ENCODE assay signal across 9 mouse cellular contexts in the genomic region with DNA sequence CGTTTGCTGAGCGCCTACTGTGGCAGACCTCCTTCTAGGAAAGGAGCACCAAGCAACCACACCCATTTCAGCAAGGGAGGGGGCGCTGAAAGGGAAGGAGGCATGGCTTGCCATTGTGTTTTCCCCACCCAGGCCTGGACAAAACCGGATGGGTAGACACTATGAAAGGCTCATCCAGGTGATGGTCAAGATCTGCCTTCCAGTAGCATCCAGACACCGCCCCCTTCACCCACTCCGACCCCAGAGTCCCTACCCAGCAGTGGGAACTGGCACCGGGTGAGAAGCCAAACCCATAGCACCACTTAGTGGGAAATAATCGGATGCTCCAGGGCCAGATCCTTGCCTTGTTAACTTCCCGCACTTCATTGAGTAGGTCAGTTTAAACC. TPM values are rescaled to one million over a fixed set of nuclear protein-coding genes. Genes with fewer than 3 reads are reported as not detected.
DNase-seq lines count a peak whose midpoint lies in the region; ATAC-seq and TF ChIP-seq lines count a peak whose summit lies in the region.
"Had no signal": no experiment of that assay in that cellular context is flagged by ENCODE, and none has a peak within 500 bp of the region (broad histone marks: within the 10 kb centered on the region; RNA-seq: fewer than 3 reads in every experiment).

No protein-coding gene starts in this region.

- WGBS in limb, embryonic 15.5 days: 59% methylated on average over 9 of the region's 9 CpGs
- 59% methylated on average over 9 of the region's 9 CpGs for WGBS in stomach, postnatal 0 days

- H3K4me3 ChIP-seq in limb, embryonic 15.5 days: peak overlapping the region; percentile 59
- no peak overlapping the region for H3K4me3 ChIP-seq in stomach, postnatal 0 days (ENCODE audit: low read depth, low read length)

- H3K9me3 ChIP-seq in limb, embryonic 15.5 days: no peaks in the 10 kb centered on the region
- H3K9me3 ChIP-seq in stomach, postnatal 0 days (ENCODE audit: control insufficient read depth, low read length): no peaks in the 10 kb centered on the region

- peaks cover 5% of the 10 kb centered on the region for H3K4me1 ChIP-seq in limb, embryonic 15.5 days
- no peaks in the 10 kb centered on the region for H3K4me1 ChIP-seq in stomach, postnatal 0 days (replicated peaks; ENCODE audit: control insufficient read depth, insufficient read depth)

- no peak for TF ChIP-seq CTCF in stomach, postnatal 0 days (IDR thresholded peaks at IDR 0.05; ENCODE audit: low read depth)

- intact Hi-C loops in left cerebral cortex, postnatal 4 days (cut with DNase I): no loop called here

- no peak for TF ChIP-seq EP300 in stomach, postnatal 0 days (optimal IDR thresholded peaks at IDR 0.05)

- no peak overlapping the region for H3K27ac ChIP-seq in limb, embryonic 15.5 days
- no peak overlapping the region for H3K27ac ChIP-seq in stomach, postnatal 0 days (replicated peaks)

- H3K27me3 ChIP-seq in limb, embryonic 15.5 days: peaks cover 5% of the 10 kb centered on the region; the same call in 1 of the 2 replicates
- no peaks in the 10 kb centered on the region for H3K27me3 ChIP-seq in stomach, postnatal 0 days (ENCODE audit: control insufficient read depth, insufficient read depth, low read length)

- peak; percentile 87 for DNase-seq in heart, adult 11 months
- no peak for DNase-seq in heart, postnatal 4 days
- DNase-seq in ovary, postnatal 36 days (ENCODE audit: low spot score): peak; percentile 9
- DNase-seq in ovary, adult 18-20 months (ENCODE audit: low spot score): no peak
- no peak for DNase-seq in stomach, postnatal 0 days (ENCODE audit: low spot score)
- no peak for DNase-seq in left cerebral cortex, postnatal 4 days

- H3K9ac ChIP-seq in limb, embryonic 15.5 days: peak overlapping the region; percentile 56; the same call in 1 of the 2 replicates
- H3K9ac ChIP-seq in stomach, postnatal 0 days (ENCODE audit: low read length): no peak overlapping the region

- peak overlapping the region; percentile 97 for H3K4me2 ChIP-seq in limb, embryonic 15.5 days
- H3K4me2 ChIP-seq in stomach, postnatal 0 days (replicated peaks; ENCODE audit: low read depth): peak overlapping the region; percentile 98

- ATAC-seq in limb, embryonic 15.5 days (ENCODE audit: insufficient number of reproducible peaks, low FRiP score, low TSS enrichment, low read depth): no peak
- peak; percentile 19; the same call in 1 of the 2 replicates for ATAC-seq in stomach, postnatal 0 days (ENCODE audit: low FRiP score, low TSS enrichment)
- ATAC-seq in erythroblast, adult 5-6 weeks (replicated peaks; ENCODE audit: low FRiP score, poor library complexity, severe bottlenecking): no peak

- H3K36me3 ChIP-seq in limb, embryonic 15.5 days: no peaks in the 10 kb centered on the region
- H3K36me3 ChIP-seq in stomach, postnatal 0 days (ENCODE audit: control insufficient read depth, insufficient read depth, low read length): no peaks in the 10 kb centered on the region

RNA-seq across cellular contexts. Expression of a gene that starts 0.8 kb away (rescaled TPM):
- total RNA-seq in heart, postnatal 4 days (2021): 1 to 10 TPM; 2.2 to 2.6 TPM
- 2.2 and 2.9 TPM in 2 replicates for polyA plus RNA-seq in limb, embryonic 15.5 days (2015; fragmentation: Nextera tagmentation; extraction: Ambion mirVana)
- 1.9 and 2.2 TPM in 2 replicates for polyA plus RNA-seq in stomach, postnatal 0 days (2015; fragmentation: Nextera tagmentation; extraction: Ambion mirVana)
- total RNA-seq in left cerebral cortex, postnatal 4 days (2021): 1 to 10 TPM in 1 of 2 experiments, under 1 TPM in 1; 0.50 to 1.3 TPM
- not detected in 2 replicates for total RNA-seq in erythroblast, adult 5-6 weeks (2015; ENCODE audit: low replicate concordance)
- total RNA-seq in erythroblast, adult 5-6 weeks (2017; ENCODE audit: low replicate concordance): not detected in 2 replicates
- total RNA-seq: megakaryocyte-erythroid progenitor cell, adult 5-6 weeks had no signal

RNA-seq across cellular contexts. Expression of a gene that starts 54.0 kb away (rescaled TPM):
- 10 to 100 TPM; 23.4 to 24.7 TPM for total RNA-seq in heart, postnatal 4 days (2021)
- 0.15 and 0.48 TPM in 2 replicates for polyA plus RNA-seq in limb, embryonic 15.5 days (2015; fragmentation: Nextera tagmentation; extraction: Ambion mirVana)
- polyA plus RNA-seq in stomach, postnatal 0 days (2015; fragmentation: Nextera tagmentation; extraction: Ambion mirVana): 2.8 TPM in 2 replicates
- total RNA-seq in left cerebral cortex, postnatal 4 days (2021): 1 to 10 TPM; 2.2 to 2.4 TPM
- not detected in 2 replicates for total RNA-seq in erythroblast, adult 5-6 weeks (2015; ENCODE audit: low replicate concordance)
- not detected in 2 replicates for total RNA-seq in erythroblast, adult 5-6 weeks (2017; ENCODE audit: low replicate concordance)
- total RNA-seq: megakaryocyte-erythroid progenitor cell, adult 5-6 weeks had no signal

Comparison
In these comparisons a context has a peak if more than half of its experiments do, and no peak if none do; other contexts are left out.
1. DNase-seq: peak in heart, adult 11 months (single experiment) and ovary, postnatal 36 days (single experiment); none in heart, postnatal 4 days (single experiment), ovary, adult 18-20 months (single experiment), stomach, postnatal 0 days (single experiment) and left cerebral cortex, postnatal 4 days (single experiment).
2. RNA of a gene that starts 54.0 kb away (total RNA-seq): 23.4 to 24.7 TPM in heart, postnatal 4 days; 2.2 to 2.4 TPM in left cerebral cortex, postnatal 4 days and not detected in erythroblast, adult 5-6 weeks; every median in the first group is over 4 times any median in the second.